Comparison of ENCODE assay signal across 9 mouse cellular contexts in the genomic region with DNA sequence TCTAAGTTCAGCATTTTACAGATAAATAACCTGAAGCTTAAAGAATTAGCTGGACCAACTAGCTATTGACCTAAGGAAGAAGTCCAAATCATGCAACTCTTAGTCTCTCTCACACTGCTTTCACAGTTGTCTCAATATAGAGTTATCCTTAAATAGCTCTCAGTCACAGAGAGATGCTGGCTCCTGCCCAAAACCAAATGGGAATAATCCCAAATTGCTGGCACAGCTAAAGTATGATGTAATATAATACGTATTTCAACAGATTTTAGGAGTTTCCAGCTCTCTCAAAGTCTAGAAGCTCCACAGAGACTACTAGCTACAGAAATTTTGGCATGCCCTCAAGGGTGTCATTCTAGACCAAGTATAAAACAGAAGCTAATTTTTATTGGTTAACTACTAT. TPM values are rescaled to one million over a fixed set of nuclear protein-coding genes. Genes with fewer than 3 reads are reported as not detected.
A peak's percentile ranks its signal among the peaks of the same experiment; 100 is the strongest.
DNase-seq lines count a peak whose midpoint lies in the region; ATAC-seq lines count a peak whose summit lies in the region.
"Had no signal": no experiment of that assay in that cellular context is flagged by ENCODE, and none has a peak within 500 bp of the region (broad histone marks: within the 10 kb centered on the region; RNA-seq: fewer than 3 reads in every experiment).

No protein-coding gene starts in this region.

- ATAC-seq in erythroid progenitor cell, adult 5-6 weeks (replicated peaks; ENCODE audit: low FRiP score, poor library complexity, severe bottlenecking) = no peak

- intact Hi-C loops in heart, postnatal 25 days (cut with DNase I) = no loop called here
- intact Hi-C loops in left cerebral cortex, postnatal 14 days (cut with DNase I) = no loop called here

- DNase-seq in heart, adult 18-20 months = peak; percentile 52 to 69
- DNase-seq in heart, postnatal 25 days (ENCODE audit: low spot score) = no peak
- DNase-seq in adrenal gland, adult 8-10 months = peak; percentile 3
- peak; percentile 14 to 28 for DNase-seq in frontal cortex, postnatal 14 days (ENCODE audit: low spot score in 2 of 2)
- DNase-seq in left cerebral cortex, postnatal 14 days (ENCODE audit: low spot score in 2 of 2) = peak; percentile 75 to 84
- DNase-seq in T-cell, adult 2 months (ENCODE audit: low spot score) = no peak
- no peak for DNase-seq in neural tube, embryonic 10.5 days (ENCODE audit: extremely low spot score, low spot score)
- DNase-seq: cerebellum, adult 9-11 months had no signal

RNA-seq across cellular contexts. Expression of a gene that starts 15.1 kb away (rescaled TPM):
- total RNA-seq in heart, adult 18-20 months (2021) = 1 to 10 TPM in 1 of 2 experiments, under 1 TPM in 1; 0.94 to 1.5 TPM
- under 1 TPM; 0.48 to 0.62 TPM for total RNA-seq in heart, postnatal 25 days (2021)
- 10 to 100 TPM in 3 of 4 experiments, 1 to 10 TPM in 1; 8.5 to 19.5 (median 14.3) TPM for total RNA-seq in adrenal gland, adult 8-10 months (2022)
- total RNA-seq in left cerebral cortex, postnatal 14 days (2021) = 10 to 100 TPM; 35.5 to 37.3 TPM
- not detected in 2 replicates for total RNA-seq in erythroid progenitor cell, adult 5-6 weeks (2015; ENCODE audit: low replicate concordance)
- total RNA-seq in erythroid progenitor cell, adult 5-6 weeks (2017; ENCODE audit: low replicate concordance) = not detected in 2 replicates

Comparison
In these comparisons a context has a peak if more than half of its experiments do, and no peak if none do; other contexts are left out.
1. DNase-seq: peak in heart, adult 18-20 months (2 of 2), adrenal gland, adult 8-10 months (single experiment), frontal cortex, postnatal 14 days (2 of 2) and left cerebral cortex, postnatal 14 days (2 of 2); none in heart, postnatal 25 days (single experiment), T-cell, adult 2 months (single experiment) and neural tube, embryonic 10.5 days (single experiment).